In genomic region chr1:138835355-138835900, GRCm38 (mm10) we compare ENCODE assay signal across 8 mouse cellular contexts. TPM values are rescaled to one million over a fixed set of nuclear protein-coding genes. Genes with fewer than 3 reads are reported as not detected.
A peak's percentile ranks its signal among the peaks of the same experiment; 100 is the strongest.
DNase-seq lines count a peak whose midpoint lies in the region; ATAC-seq and TF ChIP-seq lines count a peak whose summit lies in the region.

No protein-coding gene starts in this region.

- no peak for TF ChIP-seq POLR2A in cerebellum, adult 2 months (IDR thresholded peaks at IDR 0.05; ENCODE audit: borderline replicate concordance, insufficient read depth, low read length)

- no peak overlapping the region for H3K9ac ChIP-seq in lung, embryonic 16.5 days (ENCODE audit: low read length)
- no peak overlapping the region for H3K9ac ChIP-seq in hindbrain, postnatal 0 days (replicated peaks; ENCODE audit: low read length)

- peak; percentile 54; the same call in 1 of the 2 replicates for ATAC-seq in lung, embryonic 16.5 days (ENCODE audit: low read depth)
- ATAC-seq in hindbrain, postnatal 0 days = no peak
- ATAC-seq in neutrophil, adult 5-6 weeks (ENCODE audit: extremely low read depth, insufficient number of reproducible peaks, low FRiP score, poor library complexity, severe bottlenecking) = peak; percentile 51; the same call in 1 of the 2 replicates

- no peaks in the 10 kb centered on the region for H3K9me3 ChIP-seq in lung, embryonic 16.5 days (ENCODE audit: control insufficient read depth, low read length)
- no peaks in the 10 kb centered on the region for H3K9me3 ChIP-seq in hindbrain, postnatal 0 days (ENCODE audit: low read length)

- no peak overlapping the region for H3K4me3 ChIP-seq in cerebellum, adult 2 months (replicated peaks; ENCODE audit: insufficient read depth, low read depth, low read length)
- H3K4me3 ChIP-seq in lung, embryonic 16.5 days (ENCODE audit: low read length) = no peak overlapping the region
- no peak overlapping the region for H3K4me3 ChIP-seq in hindbrain, postnatal 0 days (ENCODE audit: low read length)

- H3K4me1 ChIP-seq in cerebellum, adult 2 months (ENCODE audit: control insufficient read depth, insufficient read depth, low read length) = no peaks in the 10 kb centered on the region
- no peaks in the 10 kb centered on the region for H3K4me1 ChIP-seq in lung, embryonic 16.5 days (replicated peaks; ENCODE audit: control insufficient read depth, insufficient read depth, low read length)
- H3K4me1 ChIP-seq in hindbrain, postnatal 0 days (ENCODE audit: insufficient read depth, low read length) = no peaks in the 10 kb centered on the region

- H3K27me3 ChIP-seq in cerebellum, adult 2 months (ENCODE audit: control insufficient read depth, insufficient read depth, low read length) = peaks cover 10% of the 10 kb centered on the region; the same call in 1 of the 2 replicates
- H3K27me3 ChIP-seq in lung, embryonic 16.5 days (ENCODE audit: control insufficient read depth, insufficient read depth, low read depth, low read length) = peaks cover 79% of the 10 kb centered on the region
- H3K27me3 ChIP-seq in hindbrain, postnatal 0 days (ENCODE audit: insufficient read depth, low read length) = peaks cover 66% of the 10 kb centered on the region

- 3% methylated on average over 3 of the region's 3 CpGs for WGBS in cerebellum, adult 2 months
- 0% methylated on average over 3 of the region's 3 CpGs for WGBS in lung, embryonic 16.5 days
- WGBS in hindbrain, postnatal 0 days = 3% methylated on average over 3 of the region's 3 CpGs

- intact Hi-C loops in left cerebral cortex, postnatal 36 days (cut with DNase I) = loop anchor here (2.0 to 10.0 kb wide), 5 partner anchors 247 to 701 kb away; no protein-coding TSS in a partner anchor
- intact Hi-C loops in heart, postnatal 36 days (cut with DNase I) = loop anchor here (1.0 to 5.0 kb wide), 4 partner anchors 248 to 508 kb away; no protein-coding TSS in a partner anchor

- no peak overlapping the region for H3K27ac ChIP-seq in cerebellum, adult 2 months (ENCODE audit: insufficient read depth, low read length)
- H3K27ac ChIP-seq in lung, embryonic 16.5 days (ENCODE audit: low read length) = no peak overlapping the region
- H3K27ac ChIP-seq in hindbrain, postnatal 0 days = no peak overlapping the region

- TF ChIP-seq CTCF in cerebellum, adult 2 months (IDR thresholded peaks at IDR 0.05; ENCODE audit: borderline replicate concordance, insufficient read depth, low read depth, low read length) = peak; percentile 19; the same call in 1 of the 2 replicates
- peak; percentile 80 for TF ChIP-seq CTCF in hindbrain, postnatal 0 days (IDR thresholded peaks at IDR 0.05; ENCODE audit: low read depth)

- no peaks in the 10 kb centered on the region for H3K36me3 ChIP-seq in lung, embryonic 16.5 days (ENCODE audit: control insufficient read depth, insufficient read depth, low read length)
- H3K36me3 ChIP-seq in hindbrain, postnatal 0 days (ENCODE audit: insufficient read depth, low read length) = no peaks in the 10 kb centered on the region

- no peak overlapping the region for H3K4me2 ChIP-seq in lung, embryonic 16.5 days (ENCODE audit: low read depth, low read length)
- no peak overlapping the region for H3K4me2 ChIP-seq in hindbrain, postnatal 0 days (ENCODE audit: low read depth, low read length)

- DNase-seq in cerebellum, adult 2 months = peak in 1 of 2 experiments; percentile 44
- DNase-seq in cerebellum, adult 11 months = no peak
- DNase-seq in lung, postnatal 4 days = no peak
- peak; percentile 83 for DNase-seq in hindbrain, postnatal 0 days (ENCODE audit: low spot score)
- no peak for DNase-seq in left cerebral cortex, postnatal 36 days (ENCODE audit: low spot score in 2 of 2)
- no peak for DNase-seq in heart, postnatal 36 days

RNA-seq across cellular contexts. Expression of gene Lhx9, which starts 12.9 kb away (rescaled TPM):
- 2.9 and 4.2 TPM in 2 replicates for polyA plus RNA-seq in cerebellum, adult 2 months (2012; rRNA removed)
- polyA plus RNA-seq in lung, embryonic 16.5 days (2015; fragmentation: Nextera tagmentation; extraction: Ambion mirVana) = 0.14 TPM in 1 of 2 replicates, not detected in the other
- 9.1 and 12.0 TPM in 2 replicates for total RNA-seq in hindbrain, postnatal 0 days (2014; rRNA removed)
- polyA plus RNA-seq in hindbrain, postnatal 0 days (2015; fragmentation: Nextera tagmentation; extraction: Ambion mirVana) = 5.4 and 15.5 TPM in 2 replicates
- not detected in 2 replicates for total RNA-seq in neutrophil, adult 5-6 weeks (2017)
- 1 to 10 TPM in 1 of 2 experiments, under 1 TPM in 1; 0.27 to 1.2 TPM for total RNA-seq in left cerebral cortex, postnatal 36 days (2021)
- not detected for total RNA-seq in heart, postnatal 36 days (2021)

RNA-seq across cellular contexts. Expression of gene 2310009B15Rik, which starts 21.2 kb away (rescaled TPM):
- polyA plus RNA-seq in cerebellum, adult 2 months (2012; rRNA removed) = 23.5 and 26.4 TPM in 2 replicates
- polyA plus RNA-seq in lung, embryonic 16.5 days (2015; fragmentation: Nextera tagmentation; extraction: Ambion mirVana) = 48.1 and 53.7 TPM in 2 replicates
- total RNA-seq in hindbrain, postnatal 0 days (2014; rRNA removed) = 29.1 and 32.7 TPM in 2 replicates
- polyA plus RNA-seq in hindbrain, postnatal 0 days (2015; fragmentation: Nextera tagmentation; extraction: Ambion mirVana) = 45.0 and 45.6 TPM in 2 replicates
- 2.9 and 6.1 TPM in 2 replicates for total RNA-seq in neutrophil, adult 5-6 weeks (2017)
- 10 to 100 TPM; 13.3 to 18.0 TPM for total RNA-seq in left cerebral cortex, postnatal 36 days (2021)
- total RNA-seq in heart, postnatal 36 days (2021) = 10 to 100 TPM; 10.8 to 15.2 TPM
